Mouse (Mus musculus) liver, embryonic 16.5 days (tissue): Measurements from ENCODE around the gene Epha3. TPM values are rescaled to one million over a fixed set of nuclear protein-coding genes. Genes with fewer than 3 reads are reported as not detected.

ENCODE experiments used
- ATAC-seq: fragments of 200-750 bp; cut with Nextera tagmentation; 2 replicates; pipeline ENCODE4 v1.8.0; 2017; ENCODE audit warnings: low read depth, mild to moderate bottlenecking, moderate number of reproducible peaks, moderate library complexity
- H3K27ac ChIP-seq: fragments of 300-500 bp; sonication (generic); 2 replicates; pipeline ENCODE4 v1.5.1; 2014; ENCODE audit warnings: mild to moderate bottlenecking, low read length
- H3K27me3 ChIP-seq: fragments of 300-500 bp; sonication (generic); 2 replicates; pipeline ENCODE4 v1.6.1; 2014; ENCODE audit warnings: low read depth, low read length, mixed read lengths; ENCODE audit not compliant: control insufficient read depth, insufficient read depth
- H3K36me3 ChIP-seq: fragments of 300-500 bp; sonication (generic); 2 replicates; pipeline ENCODE4 v1.6.1; 2014; ENCODE audit warnings: mild to moderate bottlenecking; ENCODE audit not compliant: control insufficient read depth, insufficient read depth
- H3K4me1 ChIP-seq: fragments of 300-500 bp; sonication (generic); 2 replicates; pipeline ENCODE4 v1.6.1; 2014; ENCODE audit warnings: low read depth, low read length, mixed read lengths; ENCODE audit not compliant: control insufficient read depth
- H3K4me2 ChIP-seq: fragments of 300-500 bp; sonication (generic); 2 replicates; pipeline ENCODE4 v1.6.1; 2014; ENCODE audit warnings: low read depth, low read length, mixed read lengths
- H3K4me3 ChIP-seq: fragments of 300-500 bp; sonication (generic); 2 replicates; pipeline ENCODE4 v1.5.1; 2014; ENCODE audit warnings: low read depth, mild to moderate bottlenecking, low read length
- H3K9ac ChIP-seq: fragments of 300-500 bp; sonication (generic); 2 replicates; pipeline ENCODE4 v1.6.1; 2014; ENCODE audit warnings: low read depth, low read length
- H3K9me3 ChIP-seq: fragments of 300-500 bp; sonication (generic); replicated peaks from 2 replicates; pipeline ENCODE4 v1.6.1; 2016; ENCODE audit warnings: low read length; ENCODE audit not compliant: control insufficient read depth
- WGBS: fragments of 180-500 bp; shearing (Covaris S2); extraction: QIAGEN DNeasy Blood & Tissue Kit; methylation state at CpG from one replicate; pipeline ENCODE4 v1.1.7; 2014; ENCODE audit not compliant: insufficient replicate concordance; 5-methylcytosine and 5-hydroxymethylcytosine counted together
- polyA plus RNA-seq: library from polyadenylated mRNA; unstranded; fragments of >200 nt; fragmentation: Nextera tagmentation; extraction: Ambion mirVana; gene quantifications from 2 replicates; pipeline ENCODE4 v1.2.1, GENCODE M21; 2015

The Epha3 gene
- polyA plus RNA-seq, 1 experiment from 2014 or later: 0.81 TPM

DNA sequence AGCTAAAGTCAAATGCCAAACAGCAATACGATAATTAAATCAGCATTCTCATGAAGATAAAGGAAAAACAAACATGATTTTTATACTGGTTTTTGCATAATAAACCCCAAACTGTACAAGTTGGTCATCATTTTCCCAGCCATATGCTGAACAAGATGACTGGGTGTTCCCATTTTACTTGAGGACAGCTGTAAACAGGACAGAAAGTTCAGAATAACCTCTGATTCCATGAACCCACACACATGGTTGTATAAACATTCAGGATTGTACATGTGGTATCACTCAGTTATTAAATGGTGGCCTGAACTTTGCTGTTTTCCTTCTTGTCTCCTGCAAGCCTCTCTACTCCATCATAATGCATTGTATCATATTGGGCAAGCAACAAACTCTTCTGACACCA, 346.3 kb downstream of the Epha3 start:
- ATAC-seq: no peak
- H3K9ac ChIP-seq: no peak overlapping the region
- H3K4me1 ChIP-seq: no peaks in the 10 kb centered on the region
- no peak overlapping the region for H3K4me2 ChIP-seq
- 71% methylated on average over 1 of the region's 1 CpGs for WGBS
- H3K27me3 ChIP-seq: no peaks in the 10 kb centered on the region
- no peaks in the 10 kb centered on the region for H3K9me3 ChIP-seq
- no peak overlapping the region for H3K4me3 ChIP-seq
- H3K36me3 ChIP-seq: no peaks in the 10 kb centered on the region
- no peak overlapping the region for H3K27ac ChIP-seq

DNA sequence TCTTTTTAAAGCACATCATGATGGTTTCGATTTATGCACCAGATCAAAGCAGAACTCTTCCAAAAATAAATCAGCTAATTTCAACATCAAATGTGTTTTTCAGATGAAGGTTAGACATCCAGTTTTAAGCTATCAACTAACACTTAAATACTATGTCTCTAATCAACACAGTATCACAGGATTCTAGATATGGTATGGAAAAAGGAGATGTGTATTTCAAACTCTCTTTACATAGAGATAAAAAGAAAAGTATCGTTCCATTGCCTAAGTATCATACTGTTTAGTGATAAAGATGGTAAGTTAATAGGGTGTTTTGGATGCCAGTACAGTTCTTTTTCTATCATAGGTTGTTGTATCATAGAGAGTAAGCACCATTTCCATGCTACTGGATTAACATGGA, 353.9 kb downstream of the Epha3 start:
- Histone ChIP-seq H3K27me3 (no peaks in the 10 kb centered on the region), H3K4me1 (no peaks in the 10 kb centered on the region), H3K9me3 (no peaks in the 10 kb centered on the region), H3K9ac (no peak overlapping the region), H3K27ac (no peak overlapping the region), H3K4me3 (no peak overlapping the region), H3K36me3 (no peaks in the 10 kb centered on the region), H3K4me2 (no peak overlapping the region)
- no peak for ATAC-seq
- WGBS: 61% methylated on average over 2 of the region's 2 CpGs

DNA sequence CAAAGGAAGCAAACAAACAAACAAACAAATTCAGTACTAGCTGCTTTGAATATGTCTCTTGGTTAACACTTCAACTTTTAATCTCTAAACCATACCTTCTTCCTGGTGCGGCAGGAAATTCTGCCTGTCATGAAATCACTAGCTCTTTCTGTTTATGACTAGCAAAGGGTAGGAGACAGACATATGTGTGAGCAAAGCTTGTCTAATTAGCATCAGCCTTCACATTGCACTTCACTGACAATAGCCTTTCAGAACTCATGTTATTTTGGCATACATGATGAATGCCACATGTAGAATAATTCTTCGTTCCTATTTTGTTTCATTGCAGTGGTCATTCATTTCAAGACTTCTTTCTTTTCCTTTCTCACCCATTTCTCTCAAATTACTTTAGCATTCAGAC, 357.5 kb downstream of the Epha3 start:
- WGBS: 63% methylated on average over 2 of the region's 2 CpGs
- ATAC-seq: no peak
- H3K36me3 ChIP-seq: no peaks in the 10 kb centered on the region

DNA sequence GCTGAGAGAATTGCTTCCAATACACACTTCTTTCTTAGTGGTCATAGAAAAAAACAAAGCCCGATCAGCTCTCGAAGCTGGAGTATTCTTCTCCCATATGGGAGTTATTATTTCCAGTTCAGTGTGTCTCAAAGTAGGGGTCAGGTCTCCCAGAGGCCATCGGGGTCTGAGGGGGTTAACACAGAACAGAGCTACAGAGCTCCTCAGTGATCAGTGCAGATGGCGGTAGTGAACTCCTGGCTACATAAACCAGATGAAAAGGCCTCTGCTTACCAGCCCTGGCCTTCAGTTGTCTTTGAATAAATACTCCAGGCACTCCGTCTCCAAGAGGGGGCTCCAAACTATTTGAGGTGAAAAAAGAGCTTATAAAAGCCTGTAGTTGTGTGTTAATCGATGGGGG, 362.5 kb downstream of the Epha3 start:
- Histone ChIP-seq H3K4me2 (no peak overlapping the region), H3K27ac (no peak overlapping the region), H3K4me1 (no peaks in the 10 kb centered on the region), H3K27me3 (no peaks in the 10 kb centered on the region), H3K4me3 (no peak overlapping the region), H3K9ac (no peak overlapping the region), H3K36me3 (no peaks in the 10 kb centered on the region), H3K9me3 (no peaks in the 10 kb centered on the region)
- ATAC-seq: no peak
- WGBS: 66% methylated on average over 6 of the region's 6 CpGs

More for the DNA sequence above, 357.5 kb downstream of the Epha3 start:
- no peak overlapping the region for H3K9ac ChIP-seq
- H3K9me3 ChIP-seq: no peaks in the 10 kb centered on the region
- H3K4me1 ChIP-seq: no peaks in the 10 kb centered on the region
- no peak overlapping the region for H3K4me3 ChIP-seq
- H3K27ac ChIP-seq: no peak overlapping the region
- no peaks in the 10 kb centered on the region for H3K27me3 ChIP-seq
- no peak overlapping the region for H3K4me2 ChIP-seq

DNA sequence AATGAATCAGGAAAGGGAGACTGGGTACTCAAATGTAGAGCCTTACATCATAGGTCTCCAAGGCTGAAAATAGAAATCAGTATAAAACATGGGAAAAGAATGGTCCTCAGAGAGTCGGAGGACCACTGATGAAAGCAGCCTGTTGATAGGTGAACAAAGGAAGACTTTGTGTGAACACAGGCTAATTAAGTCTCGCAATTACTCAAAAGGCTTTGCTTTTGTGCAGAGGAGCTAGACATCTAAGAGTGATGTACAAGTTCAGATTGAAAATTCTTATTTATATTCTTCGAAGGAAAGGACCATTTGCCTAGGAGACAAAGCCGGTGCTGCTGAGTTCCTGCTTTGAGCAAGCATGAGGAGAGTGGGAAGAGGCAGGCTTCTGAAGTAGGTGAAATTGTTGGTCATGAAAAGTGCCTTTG, 363.0 kb downstream of the Epha3 start:
- WGBS: 80% methylated on average over 4 of the region's 4 CpGs
- H3K27ac ChIP-seq: no peak overlapping the region
- H3K9ac ChIP-seq: no peak overlapping the region
- no peaks in the 10 kb centered on the region for H3K27me3 ChIP-seq
- no peaks in the 10 kb centered on the region for H3K4me1 ChIP-seq
- no peaks in the 10 kb centered on the region for H3K9me3 ChIP-seq
- H3K36me3 ChIP-seq: no peaks in the 10 kb centered on the region
- no peak for ATAC-seq
- no peak overlapping the region for H3K4me2 ChIP-seq
- no peak overlapping the region for H3K4me3 ChIP-seq
